Mouse (Mus musculus) kidney, adult 2 months (tissue): ENCODE results near the gene Tmprss11g.

Experiments used
- CTCF ChIP-seq: fragments of 200-500 bp; conservative IDR thresholded peaks from 2 replicates; pipeline ENCODE4 v1.5.1; 2011; ENCODE audit warnings: low read depth, mild to moderate bottlenecking, control low read depth, low read length, moderate library complexity, mixed read lengths; ENCODE audit not compliant: insufficient read depth, insufficient read length
- POLR2A ChIP-seq: fragments of 200-500 bp; IDR thresholded peaks from one replicate; pipeline ENCODE4 v1.6.1; 2011; ENCODE audit warnings: low read depth, low read length, control low read depth

DNA sequence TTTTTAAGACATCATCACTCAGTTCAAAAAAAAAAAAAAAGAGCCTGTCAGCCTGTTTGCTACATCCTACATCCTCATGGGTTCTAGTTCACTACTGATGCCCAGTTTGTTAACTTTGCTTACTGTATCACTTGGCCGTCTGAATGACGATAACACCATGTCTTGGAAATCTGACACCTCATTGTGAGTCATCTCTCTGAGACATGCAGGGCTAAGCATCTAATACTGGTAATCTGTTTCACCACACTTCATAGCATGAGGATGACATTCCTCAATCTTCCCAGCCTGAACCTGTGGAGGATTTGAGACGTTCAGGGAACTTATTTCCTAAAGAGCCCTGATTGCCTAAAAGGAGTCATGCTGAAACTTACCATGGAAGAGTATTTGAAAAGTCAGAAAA is 22.2 kb upstream of the Tmprss11g start:
- TF ChIP-seq CTCF = no peak
- TF ChIP-seq POLR2A = no peak
